In genomic region chr16:33998011-33998410, GRCm38 (mm10) we compare ENCODE assay signal across 21 mouse cellular contexts. TPM values are rescaled to one million over a fixed set of nuclear protein-coding genes. Genes with fewer than 3 reads are reported as not detected.
DNase-seq lines count a peak whose midpoint lies in the region; ATAC-seq and TF ChIP-seq lines count a peak whose summit lies in the region.
"Had no signal": no experiment of that assay in that cellular context is flagged by ENCODE, and none has a peak within 500 bp of the region (broad histone marks: within the 10 kb centered on the region; RNA-seq: fewer than 3 reads in every experiment).

No protein-coding gene starts in this region.

- no peak for ATAC-seq in heart, embryonic 12.5 days (ENCODE audit: insufficient number of reproducible peaks, low FRiP score)
- ATAC-seq in forebrain, postnatal 0 days: no peak
- ATAC-seq: forebrain, embryonic 14.5 days; inflammation-experienced regulatory T-cells, adult 6 months had no signal

- WGBS in heart, embryonic 10.5 days: 75% methylated on average over 6 of the region's 6 CpGs
- 77% methylated on average over 6 of the region's 6 CpGs for WGBS in heart, embryonic 12.5 days
- WGBS in forebrain, postnatal 0 days: 87% methylated on average over 6 of the region's 6 CpGs

- no peak overlapping the region for H3K4me2 ChIP-seq in heart, embryonic 12.5 days
- H3K4me2 ChIP-seq in forebrain, postnatal 0 days (ENCODE audit: low read depth): no peak overlapping the region
- H3K4me2 ChIP-seq: embryonic facial prominence, embryonic 15.5 days; heart, embryonic 11.5 days; hindbrain, embryonic 15.5 days had no signal

- no peaks in the 10 kb centered on the region for H3K36me3 ChIP-seq in heart, embryonic 10.5 days
- no peaks in the 10 kb centered on the region for H3K36me3 ChIP-seq in heart, embryonic 12.5 days
- H3K36me3 ChIP-seq in forebrain, postnatal 0 days (ENCODE audit: insufficient read depth): peaks cover 2% of the 10 kb centered on the region; the same call in 1 of the 2 replicates
- H3K36me3 ChIP-seq: embryonic facial prominence, embryonic 15.5 days; forebrain, embryonic 10.5 days; hindbrain, embryonic 10.5 days; hindbrain, embryonic 15.5 days had no signal

- H3K27me3 ChIP-seq in heart, embryonic 10.5 days (ENCODE audit: insufficient read depth, poor library complexity, severe bottlenecking): no peaks in the 10 kb centered on the region
- H3K27me3 ChIP-seq in heart, embryonic 12.5 days (replicated peaks): peaks cover 9% of the 10 kb centered on the region; the same call in 1 of the 2 replicates
- no peaks in the 10 kb centered on the region for H3K27me3 ChIP-seq in forebrain, postnatal 0 days (ENCODE audit: insufficient read depth, low read length)
- H3K27me3 ChIP-seq: embryonic facial prominence, embryonic 15.5 days; hindbrain, embryonic 15.5 days had no signal

- no peak overlapping the region for H3K9ac ChIP-seq in heart, embryonic 12.5 days
- no peak overlapping the region for H3K9ac ChIP-seq in forebrain, postnatal 0 days
- H3K9ac ChIP-seq: embryonic facial prominence, embryonic 15.5 days; hindbrain, embryonic 15.5 days had no signal

- DNase-seq in heart, embryonic 10.5 days (ENCODE audit: low spot score): no peak
- peak; percentile 24 for DNase-seq in cerebellum, adult 11 months
- DNase-seq in cerebellum, adult 8-10 months: peak; percentile 29
- peak; percentile 72 to 83 for DNase-seq in cerebellum, postnatal 14 days
- DNase-seq in adrenal gland, postnatal 36 days: no peak
- DNase-seq in forebrain, postnatal 0 days: no peak
- no peak for DNase-seq in layer of hippocampus, adult 9-11 months
- DNase-seq: adrenal gland, postnatal 10 days; gastrocnemius, postnatal 10 days; heart, adult 18-20 months; kidney, adult 11 months; kidney, adult 9 months had no signal

- H3K27ac ChIP-seq in heart, embryonic 10.5 days: 0 out of 2 replicates have a peak overlapping the region, but pooled peaks have one; percentile 10
- no peak overlapping the region for H3K27ac ChIP-seq in heart, embryonic 12.5 days (ENCODE audit: poor library complexity, severe bottlenecking)
- no peak overlapping the region for H3K27ac ChIP-seq in forebrain, postnatal 0 days (ENCODE audit: low read depth, low read length)
- H3K27ac ChIP-seq: embryonic facial prominence, embryonic 15.5 days; forebrain, embryonic 10.5 days; hindbrain, embryonic 10.5 days; hindbrain, embryonic 15.5 days had no signal

- H3K4me1 ChIP-seq in heart, embryonic 10.5 days: peaks cover 18% of the 10 kb centered on the region; the same call in 1 of the 2 replicates
- H3K4me1 ChIP-seq in heart, embryonic 12.5 days (replicated peaks): peaks cover 2% of the 10 kb centered on the region; the same call in 1 of the 2 replicates
- no peaks in the 10 kb centered on the region for H3K4me1 ChIP-seq in forebrain, postnatal 0 days (ENCODE audit: insufficient read depth)
- H3K4me1 ChIP-seq: hindbrain, embryonic 10.5 days had no signal

- no peak overlapping the region for H3K4me3 ChIP-seq in heart, embryonic 10.5 days
- H3K4me3 ChIP-seq in heart, embryonic 12.5 days: no peak overlapping the region
- no peak overlapping the region for H3K4me3 ChIP-seq in forebrain, postnatal 0 days (ENCODE audit: low read depth, low read length)
- H3K4me3 ChIP-seq: embryonic facial prominence, embryonic 15.5 days; erythroblast, embryonic 14.5 days; forebrain, embryonic 10.5 days; hindbrain, embryonic 10.5 days; hindbrain, embryonic 15.5 days had no signal

- no peaks in the 10 kb centered on the region for H3K9me3 ChIP-seq in heart, embryonic 10.5 days
- H3K9me3 ChIP-seq in heart, embryonic 12.5 days (replicated peaks): no peaks in the 10 kb centered on the region
- no peaks in the 10 kb centered on the region for H3K9me3 ChIP-seq in forebrain, postnatal 0 days (ENCODE audit: low read length)
- H3K9me3 ChIP-seq: embryonic facial prominence, embryonic 15.5 days; forebrain, embryonic 10.5 days; hindbrain, embryonic 10.5 days; hindbrain, embryonic 15.5 days had no signal

- TF ChIP-seq CTCF in forebrain, postnatal 0 days (IDR thresholded peaks at IDR 0.05; ENCODE audit: low read depth): no peak

RNA-seq across cellular contexts. Expression of gene Umps, which starts 31.2 kb away (rescaled TPM):
- 52.2 and 76.3 TPM in 2 replicates for polyA plus RNA-seq in heart, embryonic 10.5 days (2016; fragmentation: Nextera tagmentation; extraction: Ambion mirVana)
- 34.6 and 38.2 TPM in 2 replicates for polyA plus RNA-seq in heart, embryonic 12.5 days (2016; fragmentation: Nextera tagmentation; extraction: Ambion mirVana)
- total RNA-seq in adrenal gland, postnatal 36 days (2021): 10 to 100 TPM; 42.3 to 50.8 TPM
- total RNA-seq in forebrain, postnatal 0 days (2014; rRNA removed): 26.3 and 28.3 TPM in 2 replicates
- 22.9 and 24.7 TPM in 2 replicates for polyA plus RNA-seq in forebrain, postnatal 0 days (2015; fragmentation: Nextera tagmentation; extraction: Ambion mirVana)

Comparison
In these comparisons a context has a peak if more than half of its experiments do, and no peak if none do; other contexts are left out.
1. DNase-seq: peak in cerebellum, adult 11 months (single experiment), cerebellum, adult 8-10 months (single experiment) and cerebellum, postnatal 14 days (2 of 2); none in heart, embryonic 10.5 days (single experiment), adrenal gland, postnatal 36 days (0 of 2), forebrain, postnatal 0 days (single experiment) and layer of hippocampus, adult 9-11 months (single experiment).